Mouse (Mus musculus) urinary bladder, adult 18-20 months (tissue): ENCODE data around the gene Shroom1.

Experiments
- DNase-seq, 2 experiments: peaks; one replicate each; pipeline ENCODE4 v3.0.0; 2022; ENCODE audit warnings: low spot score in 2 of 2, mixed read lengths in 2 of 2

Shroom1 gene

GRCm38 (mm10) chr11:53446183-53446582 lies 10.8 kb upstream of the Shroom1 start:
- no peak for DNase-seq

GRCm38 (mm10) chr11:53447996-53448395 lies 9.0 kb upstream of the Shroom1 start:
- no peak for DNase-seq

GRCm38 (mm10) chr11:53448529-53448928 lies 8.5 kb upstream of the Shroom1 start:
- DNase-seq: no peak

GRCm38 (mm10) chr11:53450070-53450705 lies 6.8 kb upstream of the Shroom1 start:
- no peak for DNase-seq

GRCm38 (mm10) chr11:53451361-53451760 lies 5.6 kb upstream of the Shroom1 start:
- DNase-seq: no peak

- DNase-seq: no peak
Observed at GRCm38 (mm10) chr11:53452396-53452795, 4.6 kb upstream of the Shroom1 start.

GRCm38 (mm10) chr11:53453031-53453430 lies 4.0 kb upstream of the Shroom1 start:
- DNase-seq: no peak

- DNase-seq: no peak
Observed at GRCm38 (mm10) chr11:53457372-53457954, 458 bp downstream of the Shroom1 start.

- DNase-seq: no peak
Observed at GRCm38 (mm10) chr11:53458996-53459395, 2.0 kb downstream of the Shroom1 start.

GRCm38 (mm10) chr11:53460192-53460591 lies 3.2 kb downstream of the Shroom1 start:
- no peak for DNase-seq

GRCm38 (mm10) chr11:53461727-53462126 lies 4.7 kb downstream of the Shroom1 start:
- DNase-seq: no peak

GRCm38 (mm10) chr11:53463551-53464424 lies 6.8 kb downstream of the Shroom1 start:
- DNase-seq: no peak

GRCm38 (mm10) chr11:53466231-53466971 lies 9.4 kb downstream of the Shroom1 start:
- DNase-seq: no peak

GRCm38 (mm10) chr11:53469294-53469967 lies 12.4 kb downstream of the Shroom1 start:
- DNase-seq: no peak

GRCm38 (mm10) chr11:53469968-53470695 lies 13.1 kb downstream of the Shroom1 start, which contains the start of gene Gm9837:
Gene Gm9837 (minus strand): TSS chr11:53470479.
- DNase-seq: peak; percentile 74 to 79

GRCm38 (mm10) chr11:53472709-53473108 lies 15.7 kb downstream of the Shroom1 start:
- no peak for DNase-seq

- no peak for DNase-seq
Observed at GRCm38 (mm10) chr11:53475620-53476019, 18.6 kb downstream of the Shroom1 start.

- DNase-seq: no peak
Observed at GRCm38 (mm10) chr11:53477833-53478232, 20.8 kb downstream of the Shroom1 start.

- DNase-seq: no peak
Observed at GRCm38 (mm10) chr11:53478383-53479170, 21.6 kb downstream of the Shroom1 start.
